Mouse (Mus musculus): ENCODE measurements around the gene Plaur.

GRCm38 (mm10) chr7:24476856-24477255, 14.6 kb downstream of the Plaur start:
- TF ChIP-seq CTCF (IDR thresholded peaks at IDR 0.05; ENCODE audit: control insufficient read depth, insufficient read depth, low read length) (no peak), POLR2A (IDR thresholded peaks at IDR 0.05; ENCODE audit: borderline replicate concordance, control insufficient read depth, low read depth, low read length) (no peak)

All from bone marrow, adult 2 months (tissue).